Mouse (Mus musculus): ENCODE results near the gene Chchd1. TPM values are rescaled to one million over a fixed set of nuclear protein-coding genes. Genes with fewer than 3 reads are reported as not detected.

Chchd1 gene
- 177 TPM for polyA plus RNA-seq (2012; fragmentation: generic; extraction: Trizol)
- long read RNA-seq, experiment 1, transcript Chchd1-201 (3 exons, 616 nt) = major isoform, 84 of 95 reads
- long read RNA-seq, experiment 1, transcript Chchd1-205 (3 exons, 578 nt) = minor isoform, 5 of 95 reads
- long read RNA-seq, experiment 1, partial matches to known transcripts = 0 of 95 reads
- long read RNA-seq, experiment 1, other reads (novel, unspliced or antisense) = 3 of 95 reads
- long read RNA-seq, experiment 2, transcript Chchd1-201 (3 exons, 616 nt) = major isoform, 16 of 18 reads
- long read RNA-seq, experiment 2, partial matches to known transcripts = 0 of 18 reads
- long read RNA-seq, experiment 2, other reads (novel, unspliced or antisense) = 1 of 18 reads

- Histone ChIP-seq H3K79me2 (ENCODE audit: control insufficient read depth, insufficient read depth) (peaks cover 75% of the 10 kb centered on the region), H3K4me3 (ENCODE audit: insufficient read depth, poor library complexity, severe bottlenecking) (peak within 1 kb of the TSS; percentile 84), H3ac (ENCODE audit: control insufficient read depth, insufficient read length, low read depth) (peak within 1 kb of the TSS; percentile 84), H3K79me3 (ENCODE audit: low read depth) (peaks cover 58% of the 10 kb centered on the region), H3K27me3 (ENCODE audit: control insufficient read depth, insufficient read depth, insufficient read length) (no peaks in the 10 kb centered on the region), H3K36me3 (ENCODE audit: control insufficient read depth, insufficient read depth) (peaks cover 28% of the 10 kb centered on the region)
- TF ChIP-seq MYOD1 (IDR thresholded peaks at IDR 0.05; ENCODE audit: control insufficient read depth, insufficient read length, low read depth) (no peak), MAX (IDR thresholded peaks at IDR 0.05) (peak; percentile 37), MYOG (IDR thresholded peaks at IDR 0.05; ENCODE audit: control insufficient read depth, extremely low read depth, insufficient read length) (no peak), FOSL1 (IDR thresholded peaks at IDR 0.05; ENCODE audit: insufficient read depth, low read length, poor library complexity, severe bottlenecking) (no peak), CEBPB (IDR thresholded peaks at IDR 0.05; ENCODE audit: low read depth) (no peak), USF1 (IDR thresholded peaks at IDR 0.05; ENCODE audit: low read depth) (peak; percentile 42), CTCF (IDR thresholded peaks at IDR 0.05; ENCODE audit: control insufficient read depth, insufficient read depth, insufficient read length) (no peak)
Measured at GRCm38 (mm10) chr14:20702741-20703381, at the start of gene Chchd1. Chchd1 (plus strand) TSS chr14:20703006.

- TF ChIP-seq MAX (IDR thresholded peaks at IDR 0.05) (no peak), CTCF (IDR thresholded peaks at IDR 0.05; ENCODE audit: control insufficient read depth, insufficient read depth, insufficient read length) (no peak), MYOG (IDR thresholded peaks at IDR 0.05; ENCODE audit: control insufficient read depth, extremely low read depth, insufficient read length) (no peak), USF1 (IDR thresholded peaks at IDR 0.05; ENCODE audit: low read depth) (no peak), FOSL1 (IDR thresholded peaks at IDR 0.05; ENCODE audit: insufficient read depth, low read length, poor library complexity, severe bottlenecking) (no peak), MYOD1 (IDR thresholded peaks at IDR 0.05; ENCODE audit: control insufficient read depth, insufficient read length, low read depth) (no peak), CEBPB (IDR thresholded peaks at IDR 0.05; ENCODE audit: low read depth) (no peak)
- H3K36me3 ChIP-seq (ENCODE audit: control insufficient read depth, insufficient read depth) = no peaks in the 10 kb centered on the region
- H3ac ChIP-seq (ENCODE audit: control insufficient read depth, insufficient read length, low read depth) = no peak overlapping the region
- no peaks in the 10 kb centered on the region for H3K79me2 ChIP-seq (ENCODE audit: control insufficient read depth, insufficient read depth)
- H3K79me3 ChIP-seq (ENCODE audit: low read depth) = no peaks in the 10 kb centered on the region
- no peaks in the 10 kb centered on the region for H3K27me3 ChIP-seq (ENCODE audit: control insufficient read depth, insufficient read depth, insufficient read length)
- no peak overlapping the region for H3K4me3 ChIP-seq (ENCODE audit: insufficient read depth, poor library complexity, severe bottlenecking)
Measured at GRCm38 (mm10) chr14:20654690-20655421, 48.0 kb upstream of the Chchd1 start.

DNA sequence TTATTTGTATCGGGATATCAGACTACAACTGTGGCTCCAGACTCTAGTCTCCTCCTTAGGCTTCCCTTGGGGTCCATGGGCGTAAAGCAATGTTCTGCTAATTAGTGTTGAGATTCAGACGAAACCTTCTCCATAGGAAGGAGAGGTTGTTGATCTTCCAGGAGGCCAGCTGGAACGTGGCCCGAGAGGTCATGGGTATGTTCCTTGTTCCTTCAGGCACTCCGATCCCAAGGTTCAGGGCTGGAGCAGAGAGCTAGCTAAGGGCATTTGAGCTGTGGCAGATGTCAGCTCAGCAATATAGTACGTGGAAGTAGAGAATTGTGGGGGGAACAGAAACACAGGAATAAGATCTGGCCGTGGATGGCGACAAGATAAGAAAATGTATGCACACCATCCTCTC lies 47.1 kb upstream of the Chchd1 start:
- H3K27me3 ChIP-seq (ENCODE audit: control insufficient read depth, insufficient read depth, insufficient read length) = no peaks in the 10 kb centered on the region
- H3K36me3 ChIP-seq (ENCODE audit: control insufficient read depth, insufficient read depth) = no peaks in the 10 kb centered on the region
- H3ac ChIP-seq (ENCODE audit: control insufficient read depth, insufficient read length, low read depth) = no peak overlapping the region
- TF ChIP-seq MAX (IDR thresholded peaks at IDR 0.05) (no peak), USF1 (IDR thresholded peaks at IDR 0.05; ENCODE audit: low read depth) (no peak), MYOG (IDR thresholded peaks at IDR 0.05; ENCODE audit: control insufficient read depth, extremely low read depth, insufficient read length) (no peak), FOSL1 (IDR thresholded peaks at IDR 0.05; ENCODE audit: insufficient read depth, low read length, poor library complexity, severe bottlenecking) (no peak), CEBPB (IDR thresholded peaks at IDR 0.05; ENCODE audit: low read depth) (no peak), MYOD1 (IDR thresholded peaks at IDR 0.05; ENCODE audit: control insufficient read depth, insufficient read length, low read depth) (no peak), CTCF (IDR thresholded peaks at IDR 0.05; ENCODE audit: control insufficient read depth, insufficient read depth, insufficient read length) (no peak)
- H3K4me3 ChIP-seq (ENCODE audit: insufficient read depth, poor library complexity, severe bottlenecking) = no peak overlapping the region
- no peaks in the 10 kb centered on the region for H3K79me2 ChIP-seq (ENCODE audit: control insufficient read depth, insufficient read depth)
- no peaks in the 10 kb centered on the region for H3K79me3 ChIP-seq (ENCODE audit: low read depth)

GRCm38 (mm10) chr14:20656361-20656760 lies 46.4 kb upstream of the Chchd1 start, which contains the start of gene Myoz1:
Myoz1 (minus strand) TSS chr14:20656540.
- Histone ChIP-seq H3K4me3 (ENCODE audit: insufficient read depth, poor library complexity, severe bottlenecking) (no peak within 1 kb of the TSS), H3K79me2 (ENCODE audit: control insufficient read depth, insufficient read depth) (no peaks in the 10 kb centered on the region), H3K27me3 (ENCODE audit: control insufficient read depth, insufficient read depth, insufficient read length) (no peaks in the 10 kb centered on the region), H3K36me3 (ENCODE audit: control insufficient read depth, insufficient read depth) (no peaks in the 10 kb centered on the region), H3ac (ENCODE audit: control insufficient read depth, insufficient read length, low read depth) (no peak within 1 kb of the TSS), H3K79me3 (ENCODE audit: low read depth) (no peaks in the 10 kb centered on the region)
- TF ChIP-seq MYOG (IDR thresholded peaks at IDR 0.05; ENCODE audit: control insufficient read depth, extremely low read depth, insufficient read length) = no peak

- Histone ChIP-seq H3K27me3 (ENCODE audit: control insufficient read depth, insufficient read depth, insufficient read length) (no peaks in the 10 kb centered on the region), H3ac (ENCODE audit: control insufficient read depth, insufficient read length, low read depth) (no peak overlapping the region), H3K79me3 (ENCODE audit: low read depth) (peaks cover 2% of the 10 kb centered on the region), H3K4me3 (ENCODE audit: insufficient read depth, poor library complexity, severe bottlenecking) (no peak overlapping the region), H3K79me2 (ENCODE audit: control insufficient read depth, insufficient read depth) (peaks cover 6% of the 10 kb centered on the region), H3K36me3 (ENCODE audit: control insufficient read depth, insufficient read depth) (no peaks in the 10 kb centered on the region)
- TF ChIP-seq CTCF (IDR thresholded peaks at IDR 0.05; ENCODE audit: control insufficient read depth, insufficient read depth, insufficient read length) = peak; percentile 11
- TF ChIP-seq FOSL1 (IDR thresholded peaks at IDR 0.05; ENCODE audit: insufficient read depth, low read length, poor library complexity, severe bottlenecking) = no peak
Measured at GRCm38 (mm10) chr14:20658326-20658725, 44.5 kb upstream of the Chchd1 start.
